Mouse (Mus musculus) kidney, postnatal 14 days (tissue): ENCODE measurements around the gene Khdc4.

Experiments used
- DNase-seq: peaks from one replicate; pipeline ENCODE4 v3.0.0; 2022; ENCODE audit warnings: mixed read lengths

Khdc4 gene

GRCm38 (mm10) chr3:88684980-88685941 is at the start of gene Khdc4:
Gene Khdc4, plus strand, starts transcription at chr3:88685803.
- peak; percentile 98 for DNase-seq

- DNase-seq, result no peak
Measured at GRCm38 (mm10) chr3:88636555-88636986, 49.0 kb upstream of the Khdc4 start.

DNA sequence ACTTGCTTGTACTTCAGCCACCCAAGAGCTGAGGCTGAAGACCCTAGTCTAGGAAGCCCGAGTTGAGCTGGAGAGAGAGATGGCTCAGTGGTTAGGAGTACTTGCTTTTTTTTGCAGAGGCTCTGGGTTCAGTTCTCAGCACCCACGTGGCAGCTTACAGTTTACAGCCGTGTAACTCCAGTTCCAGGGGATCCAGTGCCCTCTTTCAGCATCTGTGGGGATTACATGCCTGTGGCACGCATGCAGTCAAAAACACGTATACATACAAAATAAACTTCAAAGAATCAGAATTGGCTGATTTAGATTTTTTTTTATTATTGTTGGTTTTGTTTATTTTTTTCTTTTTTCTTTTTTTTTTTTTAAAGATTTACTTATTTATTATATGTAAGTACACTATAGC is 48.5 kb upstream of the Khdc4 start:
- no peak for DNase-seq

DNA sequence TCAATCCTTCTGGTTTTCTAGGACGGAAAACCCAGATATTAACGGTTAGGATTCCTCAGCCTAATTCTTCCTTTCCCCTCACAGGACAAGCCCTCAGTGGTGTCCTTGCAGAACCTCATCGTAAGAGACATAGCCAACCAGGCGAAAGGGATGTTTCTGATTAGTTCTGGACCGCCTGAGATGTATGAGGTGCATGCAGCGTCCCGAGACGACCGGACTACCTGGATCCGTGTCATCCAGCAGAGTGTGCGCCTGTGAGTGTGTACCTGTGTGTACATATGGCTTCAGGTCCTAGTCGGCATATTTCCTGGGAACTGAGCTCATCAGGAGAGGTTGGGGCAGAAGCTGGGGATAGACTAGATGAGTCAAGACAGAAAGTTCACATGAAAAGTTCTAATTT is 46.4 kb upstream of the Khdc4 start:
- DNase-seq, result no peak

DNA sequence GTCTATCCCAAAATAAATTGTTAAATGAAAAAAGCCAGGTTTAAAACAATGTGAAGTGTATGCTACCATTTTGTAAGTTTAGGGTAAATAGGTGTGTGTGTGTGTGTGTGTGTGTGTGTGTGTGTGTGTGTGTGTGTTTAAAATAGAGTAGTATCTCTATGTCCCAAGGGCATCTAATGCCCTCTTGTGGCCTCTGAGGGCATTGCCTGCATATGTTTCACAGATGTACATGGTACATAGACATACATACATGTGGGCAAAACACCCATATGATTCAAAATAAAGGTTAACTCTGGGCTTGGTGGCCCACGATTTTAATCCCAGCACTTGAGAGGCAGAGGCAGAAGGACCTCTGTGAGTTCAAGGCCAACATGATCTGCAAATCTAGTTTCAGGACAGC is 44.9 kb upstream of the Khdc4 start:
- DNase-seq, result peak; percentile 76

GRCm38 (mm10) chr3:88643078-88643477 is 42.5 kb upstream of the Khdc4 start:
- no peak for DNase-seq

- no peak for DNase-seq
Measured at GRCm38 (mm10) chr3:88645937-88646336, 39.7 kb upstream of the Khdc4 start.

DNA sequence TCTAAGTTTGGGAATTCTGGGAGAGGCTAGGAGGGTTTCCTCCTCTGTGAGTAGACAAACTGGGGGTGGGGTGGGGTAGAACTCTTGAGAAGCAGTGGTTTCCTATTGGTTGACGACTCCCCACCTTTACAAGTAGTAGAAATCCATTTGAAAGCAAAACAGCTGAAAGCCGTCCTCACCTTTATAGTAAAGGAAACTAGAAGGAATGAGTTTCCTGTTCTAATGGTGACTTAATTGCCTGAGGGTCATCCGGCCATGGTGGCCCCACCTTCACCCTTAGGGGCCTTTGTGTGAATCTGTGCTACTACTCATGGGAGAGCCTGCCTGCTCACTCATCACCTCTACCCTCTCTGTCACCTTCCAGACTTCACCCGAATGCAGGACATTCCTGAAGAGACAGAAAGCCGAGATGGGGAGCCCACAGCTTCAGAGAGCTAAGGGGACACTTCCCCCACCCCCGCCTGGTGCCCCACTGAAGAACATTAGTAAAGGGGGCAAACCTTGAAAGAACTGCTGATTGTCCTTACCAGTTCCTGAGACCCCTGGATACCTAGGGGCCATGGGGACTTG is 39.1 kb upstream of the Khdc4 start:
- no peak for DNase-seq

- DNase-seq, result no peak
Measured at GRCm38 (mm10) chr3:88647076-88647475, 38.5 kb upstream of the Khdc4 start.

DNA sequence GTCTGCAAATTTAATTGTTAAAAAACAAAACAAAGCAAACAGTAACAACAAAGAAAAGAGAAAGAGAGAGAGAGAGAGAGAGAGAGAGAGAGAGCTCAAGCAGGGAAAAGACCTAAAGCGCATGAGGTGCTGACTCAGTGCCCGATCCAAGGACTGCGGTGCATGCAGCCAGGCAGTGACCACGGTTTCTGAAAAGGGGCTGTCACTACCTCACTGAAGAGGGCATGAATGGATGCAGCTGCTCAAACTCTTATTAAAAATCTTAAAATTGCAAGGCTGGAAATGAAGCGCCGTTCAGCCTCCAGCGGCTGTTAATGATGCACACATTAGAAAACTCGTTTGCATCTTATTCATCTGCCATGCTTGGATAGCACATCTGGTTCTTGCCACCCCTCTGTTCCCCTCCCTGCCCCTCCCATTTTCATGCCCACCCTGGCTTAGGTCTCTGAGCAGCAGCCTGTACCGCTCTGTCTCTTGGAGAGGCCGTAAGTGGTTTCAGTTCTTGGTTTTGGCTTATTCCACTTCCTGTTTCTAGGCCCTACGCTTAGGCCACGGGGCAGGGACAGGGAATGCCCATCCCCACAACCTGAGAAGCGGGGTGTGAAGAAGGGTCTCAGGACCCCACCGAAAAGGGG is 37.7 kb upstream of the Khdc4 start:
- no peak for DNase-seq

DNA sequence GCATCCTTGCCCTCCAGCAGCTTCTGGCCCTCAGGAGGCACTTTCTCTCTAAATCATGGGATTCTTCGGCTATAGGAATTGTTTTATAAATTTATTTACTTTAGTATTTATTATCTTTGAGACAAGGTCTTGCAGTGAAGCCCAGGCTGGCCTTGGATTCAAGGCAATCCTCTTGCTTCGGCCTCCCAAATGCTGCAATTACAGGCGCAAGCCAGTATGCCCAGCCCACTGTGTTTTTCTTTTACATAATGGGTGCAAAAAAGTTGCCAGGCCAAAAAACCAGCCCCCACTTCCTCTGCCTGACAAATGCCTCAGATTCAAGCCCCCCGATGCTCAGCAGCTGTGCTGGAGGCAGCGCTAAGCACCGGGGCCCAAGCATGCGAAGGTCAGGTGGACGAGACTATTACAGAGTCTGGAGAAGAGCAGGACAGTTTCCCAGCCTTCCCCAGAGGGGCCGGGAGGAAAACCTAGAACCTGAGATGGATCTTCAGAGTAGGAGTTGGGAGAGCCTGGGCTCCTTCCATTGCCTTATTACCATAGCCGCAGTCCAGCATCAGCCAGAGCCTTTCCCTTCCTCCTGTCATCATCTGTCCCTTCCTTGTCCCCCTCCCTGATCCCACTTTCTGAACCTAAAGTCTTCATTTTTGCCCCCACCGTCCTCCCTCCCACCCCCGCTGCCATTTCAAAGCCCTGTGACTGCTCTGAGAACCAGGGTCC is 37.0 kb upstream of the Khdc4 start:
- DNase-seq, result no peak

DNA sequence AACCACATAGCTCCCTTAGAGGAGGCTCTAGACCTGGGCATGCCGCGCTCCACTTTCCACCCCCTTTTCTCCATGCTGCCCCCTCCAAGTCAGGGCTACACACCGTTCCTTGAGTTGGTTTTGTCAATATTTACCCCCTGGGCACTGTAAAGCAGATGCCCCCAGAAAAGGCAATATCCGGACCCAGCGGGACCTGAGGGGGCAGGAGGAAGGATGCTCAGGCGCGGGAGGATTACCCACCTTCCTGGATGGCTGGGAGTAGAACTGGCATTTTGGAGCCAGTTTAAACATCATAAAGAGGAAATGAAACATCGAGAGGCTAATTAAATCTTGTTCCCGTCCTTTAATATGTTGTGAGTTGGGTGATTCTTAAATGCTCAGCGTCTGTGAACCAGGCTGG is 36.4 kb upstream of the Khdc4 start:
- DNase-seq, result no peak

- DNase-seq, result peak; percentile 1
Measured at GRCm38 (mm10) chr3:88649967-88650366, 35.6 kb upstream of the Khdc4 start.

GRCm38 (mm10) chr3:88650713-88651504 is 34.7 kb upstream of the Khdc4 start:
- DNase-seq, result no peak

DNA sequence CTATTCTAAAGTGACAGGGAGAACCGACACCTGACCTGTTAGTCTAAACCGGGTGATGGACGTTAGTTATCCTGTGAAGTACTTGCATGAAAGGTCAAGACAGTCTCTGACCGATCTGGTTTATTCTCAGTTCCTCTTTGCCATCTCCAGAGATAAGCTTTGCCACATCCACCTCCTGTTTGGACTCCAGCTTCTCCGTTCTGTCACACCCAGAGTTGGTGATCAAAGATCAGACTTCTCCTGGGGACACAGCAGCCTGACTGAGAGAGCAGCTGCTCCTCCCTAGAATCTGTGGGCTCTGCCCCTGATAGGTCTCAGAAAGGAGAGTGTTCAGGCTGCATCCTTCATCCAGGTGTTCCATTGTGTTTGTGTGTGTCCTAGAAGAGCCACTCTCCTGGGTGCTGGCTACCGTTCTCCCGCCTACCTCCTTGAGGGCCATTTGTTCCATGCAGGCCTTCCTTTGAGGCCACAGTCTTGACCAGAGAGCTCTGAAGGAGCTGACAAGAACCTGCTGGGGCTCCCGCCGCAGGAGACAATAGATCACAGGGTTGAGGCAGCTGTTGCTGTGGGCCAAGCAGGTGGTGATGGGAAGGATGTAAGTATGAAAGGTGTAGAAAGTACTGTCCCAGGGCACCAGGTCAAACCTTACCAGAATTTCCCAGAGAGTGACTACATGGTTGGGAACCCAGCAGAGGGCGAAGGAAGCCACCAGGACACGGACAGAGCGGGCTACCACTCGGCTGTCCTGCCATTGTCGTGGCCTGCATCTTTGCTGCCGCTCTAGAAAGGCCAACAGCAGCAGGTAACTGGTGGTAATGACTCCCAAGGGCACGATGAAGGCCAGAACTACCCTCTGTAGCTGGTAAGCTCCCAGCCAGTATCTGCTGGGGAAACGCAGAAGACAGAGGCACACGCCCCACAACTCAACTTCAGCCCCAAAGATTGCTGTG is 33.7 kb upstream of the Khdc4 start:
- DNase-seq, result no peak

- DNase-seq, result no peak
Measured at GRCm38 (mm10) chr3:88652846-88653515, 32.6 kb upstream of the Khdc4 start, which contains the start of gene Rxfp4. Gene Rxfp4, minus strand, starts transcription at chr3:88653142.

DNA sequence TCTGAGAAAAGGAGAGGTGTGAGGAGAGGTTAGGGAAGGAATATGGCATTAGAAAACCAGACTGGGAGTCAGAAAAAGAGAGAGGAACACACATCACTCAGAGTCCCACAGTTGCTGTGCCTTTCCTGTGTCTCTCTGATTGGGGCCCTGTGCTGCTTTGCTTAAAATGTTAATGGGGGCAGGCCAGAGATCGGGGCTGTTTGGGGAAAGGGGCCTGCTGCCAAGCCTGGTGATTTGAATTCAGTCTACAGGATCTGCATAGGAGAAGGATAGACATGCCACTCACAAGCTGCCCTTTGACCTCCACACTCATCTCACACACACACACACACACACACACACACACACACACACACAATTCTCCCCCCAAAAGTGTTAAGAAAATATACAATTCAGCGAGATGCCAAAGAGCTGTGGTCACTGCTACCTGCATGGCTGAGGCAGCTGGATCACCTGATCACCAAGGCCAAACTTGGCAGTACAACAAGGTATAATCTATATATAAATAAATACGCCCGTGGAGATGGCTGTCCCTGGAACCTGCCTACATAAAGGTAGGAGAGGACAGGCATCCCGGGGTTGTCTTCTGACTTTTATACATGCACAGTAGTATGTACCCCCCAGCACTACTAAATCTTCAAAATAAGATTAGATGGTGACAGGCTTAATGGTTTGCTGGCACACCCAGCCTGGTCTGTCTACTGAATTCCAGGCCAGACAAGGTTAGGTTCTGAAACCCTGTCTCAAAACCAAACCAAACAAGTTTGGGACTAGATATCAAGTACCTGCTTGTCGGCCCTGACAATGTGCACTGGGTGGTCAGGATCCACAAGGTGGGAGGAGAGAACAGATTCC is 31.9 kb upstream of the Khdc4 start:
- DNase-seq, result no peak

DNA sequence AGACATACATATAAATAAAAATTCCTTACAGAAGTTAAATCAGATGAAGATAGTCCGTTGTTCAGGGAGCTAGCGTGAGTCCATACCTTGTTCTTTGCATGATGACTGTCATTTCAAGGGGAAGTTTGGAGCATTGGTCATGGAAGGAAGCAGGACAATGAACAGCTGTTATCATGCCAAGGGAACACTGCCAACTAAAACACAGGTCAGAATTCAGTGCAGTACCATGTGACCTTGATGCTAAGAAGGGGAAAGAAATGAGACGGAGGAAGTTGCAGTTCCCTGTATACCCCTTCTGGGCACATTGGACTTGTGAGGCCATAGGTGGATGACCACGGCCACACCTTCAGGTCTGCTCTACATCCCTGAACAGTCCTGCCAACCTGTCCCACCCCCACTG is 31.0 kb upstream of the Khdc4 start:
- peak; percentile 50 for DNase-seq

- DNase-seq, result no peak
Measured at GRCm38 (mm10) chr3:88655619-88656018, 30.0 kb upstream of the Khdc4 start.
